Mouse (Mus musculus): Measurements from ENCODE around the gene Olfr632. TPM values are rescaled to one million over a fixed set of nuclear protein-coding genes. Genes with fewer than 3 reads are reported as not detected.
"Not testable (repeated sequence)": the region's sequence is repeated elsewhere in the genome, so short reads cannot be mapped to it uniquely, and the experiment has no call there.

Gene Olfr632
- polyA plus RNA-seq, 2 experiments = not detected

- no peaks in the 10 kb centered on the region for H3K4me1 ChIP-seq (ENCODE audit: control insufficient read depth, insufficient read depth, low read length)
- no peak for TF ChIP-seq POLR2A (IDR thresholded peaks at IDR 0.05; ENCODE audit: borderline replicate concordance, extremely low read depth, insufficient read depth, insufficient read length)
- no peaks in the 10 kb centered on the region for H3K27me3 ChIP-seq (ENCODE audit: control insufficient read depth, insufficient read depth, low read length)
- DNase-seq (ENCODE audit: low spot score) = peak; percentile 14
- H3K9me3 ChIP-seq (ENCODE audit: control insufficient read depth, low read length) = no peaks in the 10 kb centered on the region
- H3K4me3 ChIP-seq (replicated peaks; ENCODE audit: low read length) = no peak overlapping the region
- H3K4me2 ChIP-seq (replicated peaks; ENCODE audit: low read depth, low read length, severe bottlenecking) = no peak overlapping the region
- ATAC-seq (ENCODE audit: low FRiP score, low read depth) = no peak
- no peaks in the 10 kb centered on the region for H3K36me3 ChIP-seq (ENCODE audit: control insufficient read depth, insufficient read depth, low read length)
- WGBS = 40% methylated on average over 8 of the region's 8 CpGs
- no peak overlapping the region for H3K27ac ChIP-seq (replicated peaks; ENCODE audit: low read depth, low read length)
- no peak overlapping the region for H3K9ac ChIP-seq (ENCODE audit: low read depth, low read length, severe bottlenecking)
These were observed 21.1 kb upstream of the Olfr632 start for GRCm38 (mm10) chr7:103912969-103913511.

DNA sequence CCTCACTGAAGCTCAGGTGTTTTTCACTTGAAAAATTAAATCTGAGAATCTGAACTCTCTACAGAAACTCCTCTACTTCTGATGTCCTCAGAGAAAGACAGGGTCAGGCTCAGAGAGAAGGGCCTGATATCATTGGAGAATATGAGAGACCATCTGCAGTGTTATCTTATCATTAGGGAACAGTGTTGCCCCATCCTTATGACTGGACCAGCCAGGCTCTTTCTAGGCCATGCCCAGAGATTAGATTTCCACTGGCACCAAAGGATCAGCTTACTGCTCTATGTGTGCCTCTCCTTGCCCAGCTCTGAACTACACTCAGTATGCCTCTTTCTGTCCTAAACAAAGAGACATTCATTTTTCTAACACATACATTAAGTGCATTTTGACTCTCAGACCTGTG is 18.8 kb upstream of the Olfr632 start:
- Histone ChIP-seq H3K9ac (ENCODE audit: low read depth, low read length, severe bottlenecking) (no peak overlapping the region), H3K9me3 (ENCODE audit: control insufficient read depth, low read length) (no peaks in the 10 kb centered on the region), H3K4me3 (replicated peaks; ENCODE audit: low read length) (no peak overlapping the region), H3K27ac (replicated peaks; ENCODE audit: low read depth, low read length) (no peak overlapping the region), H3K4me1 (ENCODE audit: control insufficient read depth, insufficient read depth, low read length) (no peaks in the 10 kb centered on the region), H3K36me3 (ENCODE audit: control insufficient read depth, insufficient read depth, low read length) (no peaks in the 10 kb centered on the region), H3K4me2 (replicated peaks; ENCODE audit: low read depth, low read length, severe bottlenecking) (no peak overlapping the region), H3K27me3 (ENCODE audit: control insufficient read depth, insufficient read depth, low read length) (no peaks in the 10 kb centered on the region)
- DNase-seq (ENCODE audit: low spot score) = no peak
- TF ChIP-seq POLR2A (IDR thresholded peaks at IDR 0.05; ENCODE audit: borderline replicate concordance, extremely low read depth, insufficient read depth, insufficient read length) = no peak
- no peak for ATAC-seq (ENCODE audit: low FRiP score, low read depth)

DNA sequence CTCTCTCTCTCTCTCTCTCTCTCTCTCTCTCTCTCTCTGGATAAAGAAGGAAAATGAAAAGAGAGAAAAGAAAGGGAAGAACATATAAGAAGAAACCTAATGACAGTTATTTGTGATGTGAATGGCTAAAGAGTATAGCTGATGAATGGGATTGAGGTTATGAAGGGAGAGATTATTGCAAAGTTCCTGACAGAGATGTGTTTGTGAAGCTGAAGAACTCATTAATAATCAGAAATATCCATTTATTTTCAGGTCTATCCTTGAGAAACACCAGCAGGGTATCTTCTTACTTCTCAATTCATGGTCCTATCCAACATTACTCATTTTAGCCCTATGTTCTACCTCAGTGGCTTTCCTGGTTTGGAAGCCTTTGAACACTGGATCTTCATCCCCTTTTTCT is 5.6 kb upstream of the Olfr632 start, which contains the start of gene Olfr631:
Gene Olfr631 (plus strand): TSS at position 301 of the 400 bp plus-strand sequence.
- Histone ChIP-seq H3K27ac (replicated peaks; ENCODE audit: low read depth, low read length) (no peak within 1 kb of the TSS), H3K27me3 (ENCODE audit: control insufficient read depth, insufficient read depth, low read length) (no peaks in the 10 kb centered on the region), H3K4me3 (replicated peaks; ENCODE audit: low read length) (no peak within 1 kb of the TSS), H3K36me3 (ENCODE audit: control insufficient read depth, insufficient read depth, low read length) (no peaks in the 10 kb centered on the region), H3K9ac (ENCODE audit: low read depth, low read length, severe bottlenecking) (no peak within 1 kb of the TSS), H3K4me2 (replicated peaks; ENCODE audit: low read depth, low read length, severe bottlenecking) (no peak within 1 kb of the TSS), H3K9me3 (ENCODE audit: control insufficient read depth, low read length) (no peaks in the 10 kb centered on the region), H3K4me1 (ENCODE audit: control insufficient read depth, insufficient read depth, low read length) (no peaks in the 10 kb centered on the region)
- ATAC-seq (ENCODE audit: low FRiP score, low read depth) = no peak
- no peak for TF ChIP-seq POLR2A (IDR thresholded peaks at IDR 0.05; ENCODE audit: borderline replicate concordance, extremely low read depth, insufficient read depth, insufficient read length)
- no peak for DNase-seq (ENCODE audit: low spot score)

- no peak for TF ChIP-seq POLR2A (IDR thresholded peaks at IDR 0.05; ENCODE audit: borderline replicate concordance, extremely low read depth, insufficient read depth, insufficient read length)
- Histone ChIP-seq H3K27ac (replicated peaks; ENCODE audit: low read depth, low read length) (no peak overlapping the region), H3K4me3 (replicated peaks; ENCODE audit: low read length) (no peak overlapping the region), H3K4me2 (replicated peaks; ENCODE audit: low read depth, low read length, severe bottlenecking) (no peak overlapping the region), H3K9ac (ENCODE audit: low read depth, low read length, severe bottlenecking) (no peak overlapping the region), H3K9me3 (ENCODE audit: control insufficient read depth, low read length) (no peaks in the 10 kb centered on the region), H3K36me3 (ENCODE audit: control insufficient read depth, insufficient read depth, low read length) (no peaks in the 10 kb centered on the region), H3K4me1 (ENCODE audit: control insufficient read depth, insufficient read depth, low read length) (no peaks in the 10 kb centered on the region), H3K27me3 (ENCODE audit: control insufficient read depth, insufficient read depth, low read length) (no peaks in the 10 kb centered on the region)
- DNase-seq (ENCODE audit: low spot score) (peak; percentile 59), ATAC-seq (ENCODE audit: low FRiP score, low read depth) (no peak)
- 34% methylated on average over 2 of the region's 2 CpGs for WGBS
These were observed 8.6 kb downstream of the Olfr632 start for GRCm38 (mm10) chr7:103942730-103943129.

GRCm38 (mm10) chr7:103944137-103944536 is 10.0 kb downstream of the Olfr632 start, which contains the start of gene Olfr633:
Gene Olfr633, plus strand, starts transcription at chr7:103944437.
- Histone ChIP-seq H3K4me2 (replicated peaks; ENCODE audit: low read depth, low read length, severe bottlenecking) (no peak within 1 kb of the TSS), H3K27me3 (ENCODE audit: control insufficient read depth, insufficient read depth, low read length) (no peaks in the 10 kb centered on the region), H3K4me3 (replicated peaks; ENCODE audit: low read length) (no peak within 1 kb of the TSS), H3K36me3 (ENCODE audit: control insufficient read depth, insufficient read depth, low read length) (no peaks in the 10 kb centered on the region), H3K4me1 (ENCODE audit: control insufficient read depth, insufficient read depth, low read length) (no peaks in the 10 kb centered on the region), H3K9ac (ENCODE audit: low read depth, low read length, severe bottlenecking) (no peak within 1 kb of the TSS), H3K27ac (replicated peaks; ENCODE audit: low read depth, low read length) (no peak within 1 kb of the TSS), H3K9me3 (ENCODE audit: control insufficient read depth, low read length) (no peaks in the 10 kb centered on the region)
- DNase-seq (ENCODE audit: low spot score) = no peak
- TF ChIP-seq POLR2A (IDR thresholded peaks at IDR 0.05; ENCODE audit: borderline replicate concordance, extremely low read depth, insufficient read depth, insufficient read length) = no peak
- no peak for ATAC-seq (ENCODE audit: low FRiP score, low read depth)

- not testable (repeated sequence) for DNase-seq (ENCODE audit: low spot score); H3K36me3 ChIP-seq (ENCODE audit: control insufficient read depth, insufficient read depth, low read length); ATAC-seq (ENCODE audit: low FRiP score, low read depth); H3K9ac ChIP-seq (ENCODE audit: low read depth, low read length, severe bottlenecking); H3K4me2 ChIP-seq (replicated peaks; ENCODE audit: low read depth, low read length, severe bottlenecking); H3K4me3 ChIP-seq (replicated peaks; ENCODE audit: low read length); H3K4me1 ChIP-seq (ENCODE audit: control insufficient read depth, insufficient read depth, low read length); H3K27ac ChIP-seq (replicated peaks; ENCODE audit: low read depth, low read length); H3K9me3 ChIP-seq (ENCODE audit: control insufficient read depth, low read length); H3K27me3 ChIP-seq (ENCODE audit: control insufficient read depth, insufficient read depth, low read length)
- WGBS = 93% methylated on average over 22 of the region's 22 CpGs
These were observed 32.7 kb downstream of the Olfr632 start for GRCm38 (mm10) chr7:103966873-103967272.

Measured in limb, embryonic 14.5 days (tissue).